Mouse (Mus musculus): ENCODE data around the gene Ctxn1. TPM values are rescaled to one million over a fixed set of nuclear protein-coding genes. Genes with fewer than 3 reads are reported as not detected.
A peak's percentile ranks its signal among the peaks of the same experiment; 100 is the strongest.

The Ctxn1 gene
- 100 to 1,000 TPM; 581 to 590 TPM for total RNA-seq (2021)
- long read RNA-seq, experiment 1, transcript Ctxn1-201 (2 exons, 1,212 nt): major isoform, 159 of 173 reads
- long read RNA-seq, experiment 1, partial matches to known transcripts: 0 of 173 reads
- long read RNA-seq, experiment 1, other reads (novel, unspliced or antisense): 14 of 173 reads
- long read RNA-seq, experiment 2, transcript Ctxn1-201 (2 exons, 1,212 nt): major isoform, 150 of 164 reads
- long read RNA-seq, experiment 2, partial matches to known transcripts: 13 of 164 reads
- long read RNA-seq, experiment 2, other reads (novel, unspliced or antisense): 1 of 164 reads

- peak; percentile 94 to 95 for DNase-seq (ENCODE audit: extremely low spot score in 1 of 2, low spot score in 2 of 2)
- TF ChIP-seq CTCF (IDR thresholded peaks at IDR 0.05): no peak
- peak within 1 kb of the TSS; percentile 83 for H3K4me3 ChIP-seq
- peak within 1 kb of the TSS; percentile 95 for H3K27ac ChIP-seq
- intact Hi-C loops (cut with DNase I): loop anchor here (5.0 kb wide), 2 partner anchors 92 to 117 kb away; partner anchors contain the start of gene Evi5l
Measured at GRCm38 (mm10) chr8:4259125-4259804, at the start of gene Ctxn1. TSS of gene Ctxn1 (minus strand) at chr8:4259274.

GRCm38 (mm10) chr8:4305838-4306237, 46.8 kb upstream of the Ctxn1 start:
- DNase-seq (ENCODE audit: extremely low spot score in 1 of 2, low spot score in 2 of 2): no peak
- H3K27ac ChIP-seq: no peak overlapping the region
- intact Hi-C loops (cut with DNase I): no loop called here
- no peak for TF ChIP-seq CTCF (IDR thresholded peaks at IDR 0.05)
- no peak overlapping the region for H3K4me3 ChIP-seq

DNA sequence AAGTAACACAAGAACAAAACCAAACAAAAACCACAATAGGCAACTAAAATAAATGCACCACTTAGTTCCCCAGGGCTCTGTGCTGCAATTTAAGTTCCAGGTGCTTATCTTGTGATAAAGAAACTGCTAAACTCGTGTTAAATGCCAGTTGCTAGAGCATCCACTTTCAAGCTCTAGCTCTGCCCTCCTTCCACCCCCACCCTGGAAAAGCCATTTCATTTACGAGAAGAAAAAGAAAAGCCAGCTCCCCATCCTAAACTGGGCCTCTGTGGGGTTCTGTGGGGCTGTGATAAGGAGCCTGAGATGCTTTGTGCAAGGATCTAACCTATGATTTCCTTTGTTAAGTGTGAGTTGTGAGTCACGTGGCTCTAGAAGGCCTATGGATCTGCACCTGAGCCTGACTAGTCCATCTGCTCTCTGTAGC, 45.1 kb upstream of the Ctxn1 start:
- Histone ChIP-seq H3K4me3 (no peak overlapping the region), H3K27ac (no peak overlapping the region)
- no peak for TF ChIP-seq CTCF (IDR thresholded peaks at IDR 0.05)
- DNase-seq (ENCODE audit: extremely low spot score in 1 of 2, low spot score in 2 of 2): no peak
- intact Hi-C loops (cut with DNase I): no loop called here

DNA sequence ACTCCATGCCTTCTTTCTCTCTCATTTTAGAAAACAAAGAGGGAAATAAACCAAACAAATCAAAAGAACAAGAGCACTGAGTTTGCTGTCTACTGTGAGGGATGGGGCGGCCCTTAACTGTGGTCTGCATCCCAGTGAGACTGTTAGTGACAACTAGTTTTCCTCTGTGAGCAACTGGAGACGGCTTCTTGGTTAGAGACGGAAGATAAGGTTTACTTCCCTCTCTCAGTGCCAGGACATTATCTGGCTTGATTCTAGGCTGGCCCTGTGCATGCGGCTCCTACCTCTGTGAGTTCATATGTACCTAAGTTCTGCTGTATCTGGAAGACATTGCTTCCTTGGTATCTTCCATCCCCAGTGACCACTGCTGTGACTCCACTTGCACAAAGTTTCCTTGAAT, 38.7 kb upstream of the Ctxn1 start:
- intact Hi-C loops (cut with DNase I): no loop called here
- Histone ChIP-seq H3K27ac (no peak overlapping the region), H3K4me3 (no peak overlapping the region)
- DNase-seq (ENCODE audit: extremely low spot score in 1 of 2, low spot score in 2 of 2): no peak
- TF ChIP-seq CTCF (IDR thresholded peaks at IDR 0.05): no peak

GRCm38 (mm10) chr8:4292738-4293137, 33.7 kb upstream of the Ctxn1 start:
- H3K27ac ChIP-seq: no peak overlapping the region
- intact Hi-C loops (cut with DNase I): no loop called here
- DNase-seq (ENCODE audit: extremely low spot score in 1 of 2, low spot score in 2 of 2): no peak
- TF ChIP-seq CTCF (IDR thresholded peaks at IDR 0.05): peak; percentile 52
- H3K4me3 ChIP-seq: no peak overlapping the region

- Histone ChIP-seq H3K27ac (peak overlapping the region; percentile 90), H3K4me3 (peak overlapping the region; percentile 78)
- no peak for TF ChIP-seq CTCF (IDR thresholded peaks at IDR 0.05)
- intact Hi-C loops (cut with DNase I): no loop called here
- DNase-seq (ENCODE audit: extremely low spot score in 1 of 2, low spot score in 2 of 2): no peak
Measured at GRCm38 (mm10) chr8:4276111-4276465, 17.0 kb upstream of the Ctxn1 start.

GRCm38 (mm10) chr8:4275275-4276110, 16.4 kb upstream of the Ctxn1 start, which contains the start of gene Timm44:
TSS of gene Timm44 (minus strand) at chr8:4275913.
- Histone ChIP-seq H3K27ac (peak within 1 kb of the TSS; percentile 90), H3K4me3 (peak within 1 kb of the TSS; percentile 78)
- TF ChIP-seq CTCF (IDR thresholded peaks at IDR 0.05): no peak
- DNase-seq (ENCODE audit: extremely low spot score in 1 of 2, low spot score in 2 of 2): peak; percentile 96 to 97
- intact Hi-C loops (cut with DNase I): no loop called here

DNA sequence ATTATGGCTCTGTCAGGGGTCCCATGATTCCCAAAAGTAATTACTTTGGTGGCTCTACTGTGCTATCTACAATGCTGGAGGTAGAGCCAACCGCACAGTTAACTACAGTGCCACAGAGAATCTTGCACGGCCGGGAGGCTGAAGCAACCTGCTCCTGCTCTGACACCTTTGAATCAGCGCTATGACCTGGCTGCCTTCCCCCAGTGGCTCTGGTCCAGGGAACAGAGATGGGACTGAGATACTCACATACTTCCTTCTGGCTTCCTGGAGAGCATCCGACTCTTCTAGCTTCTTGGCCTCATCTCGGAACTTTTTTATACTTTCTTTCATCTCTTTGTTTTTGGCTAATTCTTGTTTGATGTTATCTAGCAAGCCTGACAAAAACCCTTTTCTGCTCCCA, 10.5 kb upstream of the Ctxn1 start:
- no peak for TF ChIP-seq CTCF (IDR thresholded peaks at IDR 0.05)
- intact Hi-C loops (cut with DNase I): no loop called here
- no peak overlapping the region for H3K27ac ChIP-seq
- H3K4me3 ChIP-seq: no peak overlapping the region
- DNase-seq (ENCODE audit: extremely low spot score in 1 of 2, low spot score in 2 of 2): no peak

GRCm38 (mm10) chr8:4267627-4268026, 8.6 kb upstream of the Ctxn1 start:
- peak; percentile 54 for TF ChIP-seq CTCF (IDR thresholded peaks at IDR 0.05)
- H3K27ac ChIP-seq: no peak overlapping the region
- no peak overlapping the region for H3K4me3 ChIP-seq
- intact Hi-C loops (cut with DNase I): no loop called here
- DNase-seq (ENCODE audit: extremely low spot score in 1 of 2, low spot score in 2 of 2): no peak

GRCm38 (mm10) chr8:4265160-4265914, 6.3 kb upstream of the Ctxn1 start:
- Histone ChIP-seq H3K27ac (peak overlapping the region; percentile 59), H3K4me3 (no peak overlapping the region)
- no peak for TF ChIP-seq CTCF (IDR thresholded peaks at IDR 0.05)
- intact Hi-C loops (cut with DNase I): no loop called here
- DNase-seq (ENCODE audit: extremely low spot score in 1 of 2, low spot score in 2 of 2): no peak

DNA sequence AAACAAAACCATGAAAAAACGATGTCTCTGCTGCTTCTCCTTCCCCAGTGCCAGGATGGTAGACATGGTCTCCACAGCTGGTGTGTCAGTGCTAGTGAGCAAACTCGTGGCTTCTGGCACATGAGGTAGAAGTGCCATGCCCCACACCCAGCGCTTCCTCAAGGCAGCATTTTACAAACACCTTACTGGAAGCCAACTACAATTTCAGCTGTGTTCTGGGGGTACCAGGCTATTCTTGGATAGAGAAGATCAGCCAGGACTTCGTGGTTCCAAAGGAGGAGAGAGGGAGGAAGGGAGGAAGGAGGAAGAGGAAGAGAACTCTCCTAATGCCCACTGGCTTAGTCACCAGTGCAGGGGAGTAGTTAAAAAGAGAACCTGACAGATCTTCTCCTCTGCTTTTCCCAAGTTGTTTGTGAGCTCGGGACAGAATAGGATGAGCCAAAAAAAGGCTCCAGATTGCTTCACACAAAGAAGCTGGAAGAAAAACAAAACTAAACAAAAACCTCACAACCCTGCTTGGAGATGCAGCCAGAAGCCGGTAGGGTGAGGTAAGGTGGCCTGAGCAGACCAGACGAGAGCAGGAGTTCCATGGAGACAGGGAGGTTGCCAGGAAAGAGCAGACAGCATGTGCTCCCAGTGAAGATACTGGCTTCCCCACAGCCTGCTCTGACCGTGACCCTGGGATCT, 4.2 kb upstream of the Ctxn1 start:
- TF ChIP-seq CTCF (IDR thresholded peaks at IDR 0.05): no peak
- intact Hi-C loops (cut with DNase I): no loop called here
- H3K27ac ChIP-seq: peak overlapping the region; percentile 79
- no peak for DNase-seq (ENCODE audit: extremely low spot score in 1 of 2, low spot score in 2 of 2)
- H3K4me3 ChIP-seq: no peak overlapping the region
